Mouse (Mus musculus) heart, embryonic 15.5 days (tissue): ENCODE measurements around the gene N4bp2l2. TPM values are rescaled to one million over a fixed set of nuclear protein-coding genes. Genes with fewer than 3 reads are reported as not detected.

Source experiments
- ATAC-seq: fragments of 200-750 bp; cut with Nextera tagmentation; replicated peaks from 2 replicates; pipeline ENCODE4 v1.8.0; 2017; ENCODE audit warnings: low read depth, moderate TSS enrichment; ENCODE audit not compliant: insufficient number of reproducible peaks, insufficient read depth, low FRiP score
- H3K27ac ChIP-seq: fragments of 300-500 bp; sonication (generic); 2 replicates; pipeline ENCODE4 v1.5.1; 2015; ENCODE audit warnings: mild to moderate bottlenecking, inconsistent platforms
- H3K27me3 ChIP-seq: fragments of 300-500 bp; sonication (generic); 2 replicates; pipeline ENCODE4 v1.6.1; 2015; ENCODE audit warnings: inconsistent platforms
- H3K36me3 ChIP-seq: fragments of 300-500 bp; sonication (generic); 2 replicates; pipeline ENCODE4 v1.6.1; 2015; ENCODE audit warnings: mild to moderate bottlenecking, inconsistent platforms
- H3K4me1 ChIP-seq: fragments of 300-500 bp; sonication (generic); replicated peaks from 2 replicates; pipeline ENCODE4 v1.6.1; 2015; ENCODE audit warnings: inconsistent platforms
- H3K4me2 ChIP-seq: fragments of 300-500 bp; sonication (generic); 2 replicates; pipeline ENCODE4 v1.6.1; 2015; ENCODE audit warnings: inconsistent platforms, mild to moderate bottlenecking, moderate library complexity
- H3K4me3 ChIP-seq: fragments of 300-500 bp; sonication (generic); 2 replicates; pipeline ENCODE4 v1.5.1; 2015; ENCODE audit warnings: mild to moderate bottlenecking, inconsistent platforms
- H3K9ac ChIP-seq: fragments of 300-500 bp; sonication (generic); 2 replicates; pipeline ENCODE4 v1.6.1; 2015; ENCODE audit warnings: mild to moderate bottlenecking, inconsistent platforms
- H3K9me3 ChIP-seq: fragments of 300-500 bp; sonication (generic); replicated peaks from 2 replicates; pipeline ENCODE4 v1.6.1; 2016; ENCODE audit warnings: inconsistent platforms
- WGBS: fragments of 180-500 bp; shearing (Covaris S2); methylation state at CpG from one replicate; pipeline ENCODE4 v1.1.7; 2015; ENCODE audit warnings: mixed read lengths; 5-methylcytosine and 5-hydroxymethylcytosine counted together
- polyA plus RNA-seq: library from polyadenylated mRNA; unstranded; fragments of >200 nt; fragmentation: Nextera tagmentation; extraction: Ambion mirVana; gene quantifications from 2 replicates; pipeline ENCODE4 v1.2.1, GENCODE M21; 2015

The N4bp2l2 gene
- polyA plus RNA-seq, 1 experiment from 2014 or later = 25.3 TPM

DNA sequence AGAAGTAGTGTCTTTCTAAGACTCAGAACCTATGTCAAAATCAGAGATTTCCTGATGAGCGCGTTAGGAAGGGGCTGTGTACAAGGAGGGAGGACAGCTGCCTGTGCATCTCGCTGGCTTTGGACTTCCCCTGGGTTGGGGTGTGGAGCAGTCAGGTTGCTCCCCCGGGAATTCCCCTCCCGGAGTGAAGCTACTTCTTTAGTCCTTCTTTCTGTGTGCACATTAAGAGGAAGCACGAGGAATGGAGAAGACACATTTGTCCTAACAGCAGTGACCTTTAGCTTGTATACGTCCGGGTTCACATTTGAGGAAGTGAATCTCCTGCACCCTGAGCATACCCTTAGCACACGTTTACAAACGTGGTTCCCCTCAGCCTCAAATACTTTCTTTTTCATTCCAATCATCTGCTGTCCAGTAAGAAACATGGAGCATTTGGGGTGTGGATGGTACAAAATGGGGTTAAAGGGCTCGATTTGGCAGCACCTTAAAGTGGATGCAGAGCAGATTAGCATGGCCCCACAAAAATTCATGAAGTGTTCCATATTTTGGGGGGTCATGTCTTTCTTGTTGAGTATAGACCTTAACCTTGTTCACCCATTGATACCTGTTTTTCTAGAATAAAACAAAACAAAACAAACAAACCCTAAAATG, 70.5 kb downstream of the N4bp2l2 start:
- no peak overlapping the region for H3K9ac ChIP-seq
- H3K27ac ChIP-seq = no peak overlapping the region
- H3K4me1 ChIP-seq = peaks cover 15% of the 10 kb centered on the region
- H3K9me3 ChIP-seq = no peaks in the 10 kb centered on the region
- H3K4me2 ChIP-seq = no peak overlapping the region
- no peak for ATAC-seq
- WGBS = 57% methylated on average over 11 of the region's 11 CpGs
- 0 out of 2 replicates have a peak, but pooled peaks cover 3% of the 10 kb centered on the region for H3K27me3 ChIP-seq
- H3K4me3 ChIP-seq = no peak overlapping the region
- H3K36me3 ChIP-seq = no peaks in the 10 kb centered on the region

- H3K27me3 ChIP-seq = 0 out of 2 replicates have a peak, but pooled peaks cover 3% of the 10 kb centered on the region
- H3K4me2 ChIP-seq = peak overlapping the region; percentile 100
- H3K36me3 ChIP-seq = no peaks in the 10 kb centered on the region
- 7% methylated on average over 17 of the region's 17 CpGs for WGBS
- ATAC-seq = no peak
- H3K4me3 ChIP-seq = peak overlapping the region; percentile 92
- no peaks in the 10 kb centered on the region for H3K9me3 ChIP-seq
- H3K27ac ChIP-seq = 0 out of 2 replicates have a peak overlapping the region, but pooled peaks have one; percentile 36
- peak overlapping the region; percentile 69 for H3K9ac ChIP-seq
- H3K4me1 ChIP-seq = peaks cover 15% of the 10 kb centered on the region
Observed at GRCm38 (mm10) chr5:150594649-150595339, 71.2 kb downstream of the N4bp2l2 start.

DNA sequence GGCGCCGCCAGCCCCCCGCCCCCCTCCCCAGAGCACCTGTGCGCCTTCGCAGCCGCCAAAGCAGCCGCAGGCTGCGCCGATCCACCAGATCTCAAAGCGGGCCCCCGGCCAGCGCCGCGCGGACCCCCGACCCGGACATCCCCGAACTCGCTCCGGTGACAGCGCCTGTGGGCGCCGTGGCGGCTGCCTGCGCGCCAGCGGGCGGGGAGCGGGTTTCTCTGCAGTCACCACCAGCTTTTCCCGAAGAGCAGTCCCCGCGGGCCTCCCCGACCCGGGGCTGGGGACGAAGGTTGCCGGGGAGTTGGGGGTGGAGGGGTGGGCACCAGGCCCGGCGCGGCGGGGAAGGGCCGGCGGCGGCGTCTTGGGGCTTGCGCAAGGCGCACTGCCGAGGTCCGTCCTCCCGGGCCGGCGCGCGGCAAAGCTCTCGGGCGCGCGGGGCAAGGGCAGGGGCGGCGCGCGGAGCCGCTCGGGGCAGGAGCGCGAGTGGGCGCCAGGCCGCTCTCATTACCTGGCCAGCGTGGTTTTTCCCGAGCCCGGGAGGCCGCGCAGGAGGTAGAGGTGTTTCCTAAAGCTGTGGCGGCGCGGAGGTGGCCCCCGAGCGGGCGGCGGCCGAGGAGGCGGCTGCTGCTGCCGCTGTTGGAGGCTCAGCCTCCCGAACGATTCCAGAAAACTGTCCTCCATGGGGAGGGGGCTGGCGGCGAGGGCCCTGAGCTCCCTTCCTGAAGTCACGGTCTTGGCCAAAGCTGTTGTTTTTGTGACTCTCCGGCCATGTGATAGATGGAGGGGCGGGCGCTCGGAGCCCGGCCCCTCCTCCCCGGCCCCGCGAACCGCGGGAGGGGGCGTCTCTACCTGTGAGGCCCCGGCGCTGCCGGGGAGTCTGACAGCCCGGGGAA, 72.0 kb downstream of the N4bp2l2 start:
- Histone ChIP-seq H3K4me2 (peak overlapping the region; percentile 100), H3K4me3 (peak overlapping the region; percentile 92), H3K9ac (peak overlapping the region; percentile 69), H3K4me1 (peaks cover 12% of the 10 kb centered on the region), H3K27me3 (0 out of 2 replicates have a peak, but pooled peaks cover 3% of the 10 kb centered on the region), H3K9me3 (no peaks in the 10 kb centered on the region), H3K36me3 (no peaks in the 10 kb centered on the region), H3K27ac (0 out of 2 replicates have a peak overlapping the region, but pooled peaks have one; percentile 36)
- ATAC-seq = peak; percentile 69
- WGBS = 1% methylated on average over 94 of the region's 102 CpGs

DNA sequence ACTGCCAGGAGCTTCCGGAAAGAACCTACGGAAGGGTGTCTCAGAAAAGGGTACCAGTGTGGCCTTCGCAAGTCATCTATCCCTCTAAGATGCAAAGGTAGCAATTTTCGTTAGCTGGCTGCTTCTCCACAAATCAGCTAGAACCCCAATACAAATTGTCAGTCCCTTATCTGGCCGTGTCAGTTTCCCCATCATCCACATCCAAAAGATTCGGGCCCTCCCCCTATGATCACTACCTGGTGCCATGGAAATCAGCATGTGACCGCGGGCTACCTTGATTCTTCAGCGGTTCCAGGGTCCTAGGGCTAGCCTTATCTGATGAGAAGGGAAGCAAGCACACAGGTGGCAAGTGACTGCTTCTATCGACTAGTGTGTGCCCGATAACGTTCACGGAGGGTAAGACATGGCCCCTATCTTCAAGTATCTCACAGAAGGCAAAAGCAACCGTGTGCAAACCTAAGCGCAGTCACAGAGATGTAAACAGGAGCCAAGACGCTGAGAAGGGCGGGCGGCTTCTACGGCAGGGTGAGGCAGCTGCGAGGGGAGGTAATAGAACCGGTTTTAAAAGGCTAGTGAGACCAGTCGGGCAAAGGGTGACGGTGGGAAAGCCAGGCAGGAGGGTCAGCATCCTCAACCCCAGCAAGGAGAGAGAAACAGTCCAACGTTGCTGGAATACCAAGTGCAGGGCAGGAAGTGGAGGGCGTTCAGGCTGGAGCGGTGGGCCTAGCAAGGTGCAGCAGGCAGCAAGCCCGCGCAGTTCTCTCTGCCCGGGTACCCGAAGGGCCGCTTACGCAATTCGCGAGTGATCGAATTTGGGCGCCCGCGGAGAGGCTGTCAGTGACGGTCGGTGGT, 72.9 kb downstream of the N4bp2l2 start:
- WGBS = 14% methylated on average over 40 of the region's 40 CpGs
- ATAC-seq = no peak; the same call in 1 of the 2 replicates
- Histone ChIP-seq H3K27me3 (0 out of 2 replicates have a peak, but pooled peaks cover 3% of the 10 kb centered on the region), H3K4me1 (peaks cover 12% of the 10 kb centered on the region), H3K4me3 (peak overlapping the region; percentile 92), H3K36me3 (no peaks in the 10 kb centered on the region), H3K9me3 (no peaks in the 10 kb centered on the region), H3K9ac (peak overlapping the region; percentile 69), H3K27ac (0 out of 2 replicates have a peak overlapping the region, but pooled peaks have one; percentile 36), H3K4me2 (peak overlapping the region; percentile 100)

DNA sequence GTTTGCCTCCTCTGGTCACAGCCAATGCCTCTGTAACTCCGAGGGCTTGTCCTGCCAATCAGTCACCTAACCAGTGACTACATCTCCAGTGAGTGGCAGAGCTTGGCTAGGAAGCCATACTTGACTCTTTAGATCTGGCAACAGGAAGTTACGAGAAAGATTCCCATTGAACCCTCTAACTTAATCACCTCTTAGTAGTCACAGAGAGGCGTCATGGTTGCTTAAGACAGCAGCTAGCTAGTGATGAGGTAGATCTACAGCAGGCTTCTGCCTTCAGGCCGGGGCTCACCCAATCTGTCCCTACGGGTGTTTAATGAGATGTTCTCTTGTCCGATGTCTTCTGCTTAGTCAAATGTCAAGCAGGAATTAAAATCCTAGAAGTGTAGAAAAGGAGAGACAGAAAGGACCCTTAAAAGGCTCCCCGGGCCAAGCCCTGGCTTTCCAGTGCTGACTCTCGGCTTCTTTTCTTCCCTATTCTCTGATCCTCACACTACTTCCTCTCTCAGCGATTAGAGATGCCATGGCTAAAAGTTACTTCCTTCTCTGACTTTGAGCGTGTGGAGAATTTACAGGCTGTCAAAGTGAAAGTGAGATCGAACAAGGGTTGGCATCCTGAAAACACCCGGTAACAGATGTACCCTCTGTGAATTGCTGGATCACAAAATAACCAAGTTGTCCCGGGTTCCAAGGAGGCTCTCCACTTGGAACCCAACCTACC, 73.6 kb downstream of the N4bp2l2 start:
- no peak overlapping the region for H3K27ac ChIP-seq
- 0 out of 2 replicates have a peak, but pooled peaks cover 3% of the 10 kb centered on the region for H3K27me3 ChIP-seq
- 70% methylated on average over 13 of the region's 13 CpGs for WGBS
- H3K4me3 ChIP-seq = peak overlapping the region; percentile 92; the same call in 1 of the 2 replicates
- ATAC-seq = no peak
- peak overlapping the region; percentile 100 for H3K4me2 ChIP-seq
- H3K9ac ChIP-seq = no peak overlapping the region
- H3K36me3 ChIP-seq = no peaks in the 10 kb centered on the region
- H3K9me3 ChIP-seq = no peaks in the 10 kb centered on the region
- H3K4me1 ChIP-seq = peaks cover 12% of the 10 kb centered on the region

DNA sequence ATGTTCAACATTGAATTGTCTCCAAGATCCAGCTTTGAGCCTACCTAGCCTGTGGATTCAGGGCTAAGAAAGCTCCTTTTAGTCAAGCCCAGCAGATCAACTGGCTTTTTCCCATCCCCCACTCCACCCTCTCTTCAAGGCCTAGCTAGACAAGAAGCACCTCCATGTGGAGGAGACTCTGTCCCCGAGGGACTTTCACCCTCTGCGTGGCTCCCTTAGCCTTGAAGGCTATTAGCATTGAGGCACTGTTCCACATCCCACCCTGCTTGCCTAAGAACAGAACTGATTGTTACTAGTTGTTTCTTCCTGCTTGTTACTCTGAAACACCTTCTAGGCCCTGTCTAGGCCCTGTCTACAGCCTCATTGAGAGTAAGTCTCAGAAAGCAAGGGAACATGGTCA, 76.0 kb downstream of the N4bp2l2 start:
- Histone ChIP-seq H3K36me3 (no peaks in the 10 kb centered on the region), H3K4me2 (no peak overlapping the region), H3K27ac (no peak overlapping the region), H3K4me3 (no peak overlapping the region), H3K9ac (no peak overlapping the region), H3K27me3 (0 out of 2 replicates have a peak, but pooled peaks cover 3% of the 10 kb centered on the region), H3K9me3 (no peaks in the 10 kb centered on the region), H3K4me1 (peaks cover 12% of the 10 kb centered on the region)
- ATAC-seq = no peak
- 75% methylated on average over 2 of the region's 2 CpGs for WGBS

DNA sequence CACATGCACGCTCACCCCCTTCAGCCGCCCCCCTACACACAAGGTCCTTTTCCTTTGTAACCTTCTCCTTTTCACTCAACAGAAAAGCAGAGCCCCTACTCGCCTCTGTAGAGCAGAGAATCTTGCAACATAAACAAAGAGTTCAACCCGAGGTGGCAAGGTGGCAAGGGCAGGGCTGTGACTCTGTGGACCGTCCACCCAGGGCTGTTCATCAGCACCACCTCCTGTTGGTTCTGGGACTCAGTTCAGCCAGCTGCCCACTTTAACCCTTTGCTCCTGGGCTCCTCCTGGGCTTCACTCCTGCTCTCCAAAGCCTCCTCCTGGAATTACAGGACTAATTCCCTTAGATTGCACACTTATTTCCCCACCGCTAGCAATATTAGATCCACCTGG, 81.7 kb downstream of the N4bp2l2 start:
- WGBS = 50% methylated on average over 6 of the region's 6 CpGs
- no peak overlapping the region for H3K27ac ChIP-seq
- no peak overlapping the region for H3K4me3 ChIP-seq
- H3K4me1 ChIP-seq = no peaks in the 10 kb centered on the region
- no peaks in the 10 kb centered on the region for H3K27me3 ChIP-seq
- no peak overlapping the region for H3K4me2 ChIP-seq
- no peaks in the 10 kb centered on the region for H3K36me3 ChIP-seq
- no peak overlapping the region for H3K9ac ChIP-seq
- no peaks in the 10 kb centered on the region for H3K9me3 ChIP-seq
- ATAC-seq = no peak

DNA sequence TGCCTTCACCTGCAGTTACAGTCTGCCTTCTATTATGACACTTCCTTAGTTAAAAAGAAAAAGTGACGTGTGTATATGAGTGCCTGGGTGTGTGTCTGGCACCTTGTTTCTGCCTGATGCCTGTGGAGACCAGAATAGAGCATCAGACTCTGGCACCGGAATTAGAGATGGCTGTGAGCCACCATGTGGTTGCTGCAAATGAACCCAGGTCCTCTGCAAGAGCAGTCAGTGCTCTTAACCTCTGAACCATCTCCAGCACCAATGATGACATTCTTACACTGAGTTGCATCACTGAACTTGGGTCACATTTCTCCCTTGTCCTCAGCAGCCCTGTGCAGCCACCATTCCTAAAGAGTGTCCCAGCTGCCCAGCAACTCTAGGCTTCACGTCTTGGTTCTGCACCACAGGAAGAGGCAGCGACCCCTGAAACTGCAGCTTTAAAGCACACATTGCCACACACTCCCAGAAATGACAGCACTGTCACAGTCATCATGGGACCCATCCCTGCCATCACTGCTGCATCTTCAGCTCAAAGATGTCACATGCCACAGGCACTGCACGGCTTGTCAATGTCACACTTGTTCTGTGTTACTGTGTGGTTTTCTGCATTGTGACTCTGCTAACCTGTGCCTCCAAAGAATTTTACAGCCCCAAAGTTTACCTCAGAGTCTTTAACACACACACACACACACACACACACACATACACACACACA, 82.2 kb downstream of the N4bp2l2 start:
- ATAC-seq = no peak; the same call in 1 of the 2 replicates
- H3K4me2 ChIP-seq = no peak overlapping the region
- no peak overlapping the region for H3K9ac ChIP-seq
- no peaks in the 10 kb centered on the region for H3K27me3 ChIP-seq
- H3K27ac ChIP-seq = no peak overlapping the region
- H3K4me3 ChIP-seq = no peak overlapping the region
- no peaks in the 10 kb centered on the region for H3K9me3 ChIP-seq
- WGBS = 52% methylated on average over 5 of the region's 5 CpGs
- no peaks in the 10 kb centered on the region for H3K4me1 ChIP-seq
- no peaks in the 10 kb centered on the region for H3K36me3 ChIP-seq

DNA sequence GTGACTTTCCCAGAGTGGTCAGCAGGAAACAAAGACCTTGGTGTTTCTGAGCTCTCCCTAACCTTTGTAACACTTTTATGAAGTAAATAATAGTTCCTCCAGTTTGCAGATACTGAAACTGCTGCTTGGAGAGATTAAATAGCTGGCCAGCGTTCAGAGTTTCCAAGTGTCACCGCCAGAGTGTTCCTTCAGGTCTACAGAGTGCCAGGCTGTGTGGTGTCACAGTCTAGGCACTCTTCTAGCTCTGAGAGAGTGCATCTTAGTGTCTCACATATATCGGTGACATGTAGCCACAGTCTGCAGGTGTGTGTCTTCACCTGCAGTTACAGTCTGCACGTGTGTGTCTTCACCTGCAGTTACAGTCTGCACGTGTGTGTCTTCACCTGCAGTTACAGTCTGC, 82.8 kb downstream of the N4bp2l2 start:
- no peak overlapping the region for H3K4me2 ChIP-seq
- no peak overlapping the region for H3K4me3 ChIP-seq
- no peak; the same call in 1 of the 2 replicates for ATAC-seq
- H3K9ac ChIP-seq = no peak overlapping the region
- no peaks in the 10 kb centered on the region for H3K9me3 ChIP-seq
- no peak overlapping the region for H3K27ac ChIP-seq
- no peaks in the 10 kb centered on the region for H3K4me1 ChIP-seq
- no peaks in the 10 kb centered on the region for H3K36me3 ChIP-seq
- no peaks in the 10 kb centered on the region for H3K27me3 ChIP-seq
- 69% methylated on average over 5 of the region's 5 CpGs for WGBS
